Mouse (Mus musculus): ENCODE data around the gene Tbc1d17. TPM values are rescaled to one million over a fixed set of nuclear protein-coding genes. Genes with fewer than 3 reads are reported as not detected.

The Tbc1d17 gene
- total RNA-seq, 2 experiments from 2014 or later = 61.9 to 73.1 TPM

- DNase-seq = no peak
These were observed 4.2 kb upstream of the Tbc1d17 start for GRCm38 (mm10) chr7:44853065-44853464.

GRCm38 (mm10) chr7:44852259-44853027 is 3.6 kb upstream of the Tbc1d17 start:
- DNase-seq = no peak

GRCm38 (mm10) chr7:44851625-44852234 is 2.9 kb upstream of the Tbc1d17 start:
- no peak for DNase-seq

- DNase-seq = no peak
These were observed 2.1 kb upstream of the Tbc1d17 start for GRCm38 (mm10) chr7:44850789-44851624.

GRCm38 (mm10) chr7:44850146-44850545 is 1.3 kb upstream of the Tbc1d17 start:
- peak; percentile 88 for DNase-seq

GRCm38 (mm10) chr7:44849416-44850111 is 685 bp upstream of the Tbc1d17 start:
- DNase-seq = peak; percentile 93

GRCm38 (mm10) chr7:44847772-44848171 is 1.1 kb downstream of the Tbc1d17 start:
- DNase-seq = no peak

GRCm38 (mm10) chr7:44846804-44847203 is 2.1 kb downstream of the Tbc1d17 start:
- no peak for DNase-seq

- DNase-seq = no peak
These were observed 3.9 kb downstream of the Tbc1d17 start for GRCm38 (mm10) chr7:44845006-44845405.

- DNase-seq = no peak
These were observed 6.9 kb downstream of the Tbc1d17 start for GRCm38 (mm10) chr7:44841825-44842463.

- no peak for DNase-seq
These were observed 8.5 kb downstream of the Tbc1d17 start for GRCm38 (mm10) chr7:44840426-44840825.

GRCm38 (mm10) chr7:44839491-44840191 is 9.2 kb downstream of the Tbc1d17 start:
- DNase-seq = peak; percentile 64

GRCm38 (mm10) chr7:44839171-44839490 is 9.7 kb downstream of the Tbc1d17 start:
- no peak for DNase-seq

GRCm38 (mm10) chr7:44838073-44838472 is 10.8 kb downstream of the Tbc1d17 start:
- DNase-seq = no peak

GRCm38 (mm10) chr7:44836423-44837053 is 12.3 kb downstream of the Tbc1d17 start:
- no peak for DNase-seq

- DNase-seq = no peak
These were observed 12.9 kb downstream of the Tbc1d17 start for GRCm38 (mm10) chr7:44836016-44836404.

- DNase-seq = no peak
These were observed 13.4 kb downstream of the Tbc1d17 start for GRCm38 (mm10) chr7:44835373-44836015.

- DNase-seq = no peak
These were observed 16.1 kb downstream of the Tbc1d17 start for GRCm38 (mm10) chr7:44832763-44833162.

GRCm38 (mm10) chr7:44828706-44829105 is 20.2 kb downstream of the Tbc1d17 start:
- no peak for DNase-seq

GRCm38 (mm10) chr7:44826771-44827170 is 22.1 kb downstream of the Tbc1d17 start:
- DNase-seq = no peak
